Mouse (Mus musculus) adrenal gland, postnatal 36 days (tissue): ENCODE data around the gene Mta1. TPM values are rescaled to one million over a fixed set of nuclear protein-coding genes. Genes with fewer than 3 reads are reported as not detected.

Experiments
- DNase-seq, 2 experiments: peaks; one replicate each; pipeline ENCODE4 v3.0.0; 2021; ENCODE audit warnings: mixed read lengths in 1 of 2
- long read RNA-seq, 2 experiments: library from polyadenylated mRNA; stranded (forward); transcript quantifications; one replicate each; pipeline ENCODE4 v2.0.0; 2021; ENCODE audit warnings: borderline sequencing depth in 2 of 2
- total RNA-seq, 2 experiments: library from RNA; stranded (reverse); gene quantifications; 2 replicates each; pipeline ENCODE4 v1.2.3; 2021

Gene Mta1
- total RNA-seq: 10 to 100 TPM; 76.8 to 99.8 TPM
- long read RNA-seq, experiment 1, transcript Mta1-204 (20 exons, 2,775 nt): major isoform, 6 of 33 reads
- long read RNA-seq, experiment 1, partial matches to known transcripts: 22 of 33 reads
- long read RNA-seq, experiment 1, other reads (novel, unspliced or antisense): 5 of 33 reads
- long read RNA-seq, experiment 2, partial matches to known transcripts: 6 of 17 reads
- long read RNA-seq, experiment 2, other reads (novel, unspliced or antisense): 8 of 17 reads

DNA sequence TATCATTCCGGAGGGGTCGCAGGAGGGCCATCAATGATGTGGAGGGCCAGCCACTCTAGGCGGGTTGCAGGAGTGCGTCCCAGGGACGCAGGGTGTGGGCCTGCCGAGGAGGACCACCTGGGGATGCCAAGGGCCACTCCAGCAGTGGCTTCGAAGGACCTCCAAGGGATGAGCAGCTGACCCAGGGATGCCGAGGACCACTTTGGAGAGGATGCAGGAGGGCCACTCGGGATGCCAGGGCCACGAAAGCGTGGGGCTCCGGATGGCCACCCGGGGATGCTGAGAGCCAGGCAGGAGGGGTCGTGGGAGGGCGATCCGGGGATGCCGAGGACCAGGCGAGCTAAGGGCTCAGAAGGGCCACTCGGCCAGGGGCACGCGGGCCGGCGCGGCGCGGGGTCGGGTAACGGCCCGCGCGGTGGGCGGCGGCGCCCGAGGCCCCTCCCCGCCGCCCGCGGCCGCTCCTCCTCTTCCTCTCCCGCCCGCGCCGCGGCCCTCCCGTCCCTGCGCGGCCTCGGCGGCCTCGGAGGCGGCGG, at the start of gene Mta1:
Gene Mta1 (plus strand): TSS at position 530 of the 533 bp plus-strand sequence.
- DNase-seq: peak; percentile 67 to 84

GRCm38 (mm10) chr12:113049836-113050235, 48.2 kb upstream of the Mta1 start:
- no peak for DNase-seq

DNA sequence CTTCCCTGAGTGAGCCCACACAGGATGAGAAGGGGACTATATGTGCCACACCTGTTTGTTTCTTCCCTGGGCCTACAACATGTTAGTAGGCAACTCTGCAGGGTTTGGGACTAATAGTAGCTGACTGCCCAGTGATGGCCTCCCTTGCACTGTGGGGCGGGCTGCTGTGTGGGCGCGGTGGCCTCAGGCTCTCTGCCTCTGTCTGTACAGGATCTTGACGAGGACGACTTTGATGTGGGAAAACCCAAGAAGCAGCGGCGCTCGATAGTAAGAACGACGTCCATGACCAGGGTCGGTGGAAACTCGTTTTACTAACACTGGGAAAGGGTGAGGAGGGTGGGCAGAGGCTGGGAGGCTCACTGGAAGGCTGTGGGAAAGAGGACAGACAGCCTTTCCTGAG, 47.4 kb upstream of the Mta1 start:
- no peak for DNase-seq

GRCm38 (mm10) chr12:113051628-113052403, 46.3 kb upstream of the Mta1 start:
- no peak for DNase-seq

GRCm38 (mm10) chr12:113056089-113056488, 42.0 kb upstream of the Mta1 start:
- DNase-seq: no peak

- no peak for DNase-seq
Observed at GRCm38 (mm10) chr12:113060178-113060577, 37.9 kb upstream of the Mta1 start.

GRCm38 (mm10) chr12:113061606-113062005, 36.5 kb upstream of the Mta1 start:
- no peak for DNase-seq

DNA sequence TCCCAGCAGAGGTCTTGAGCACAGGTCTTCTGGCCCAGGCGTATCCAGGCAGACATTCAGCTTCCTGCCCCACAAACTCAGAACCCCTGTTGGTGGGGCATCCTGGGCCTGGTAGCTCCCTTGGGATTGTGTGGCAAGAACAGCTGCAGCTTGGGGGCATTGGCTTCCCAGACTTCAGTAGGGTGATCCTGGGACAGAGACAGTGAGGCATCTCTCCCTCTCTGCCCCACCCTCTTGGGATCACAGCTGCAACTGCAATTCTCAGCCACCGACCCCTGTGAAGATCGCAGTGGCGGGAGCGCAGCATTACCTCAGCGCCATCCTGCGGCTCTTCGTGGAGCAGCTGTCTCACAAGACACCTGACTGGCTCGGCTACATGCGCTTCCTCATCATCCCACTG, 35.9 kb upstream of the Mta1 start:
- DNase-seq: no peak

- no peak for DNase-seq
Observed at GRCm38 (mm10) chr12:113063700-113064099, 34.4 kb upstream of the Mta1 start.

DNA sequence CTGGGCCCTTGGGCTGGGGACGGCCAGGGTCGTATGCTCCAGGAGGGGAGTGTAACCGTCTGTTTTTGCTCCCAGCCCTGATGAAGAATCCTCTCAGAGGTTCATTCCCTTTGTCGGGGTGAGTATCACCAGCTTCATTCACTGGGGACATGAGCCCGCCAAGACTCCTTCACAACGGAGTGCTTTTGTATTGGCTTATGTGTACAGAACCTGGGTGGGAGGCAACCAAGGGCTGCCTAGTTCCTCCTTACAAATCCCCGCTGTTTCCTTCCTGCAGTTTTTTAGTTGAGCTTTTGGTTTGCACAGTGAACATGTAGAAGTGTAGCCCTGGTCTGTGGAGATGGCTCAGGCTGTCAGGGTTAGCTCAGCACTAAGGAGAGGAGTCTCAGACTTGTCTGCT, 30.1 kb upstream of the Mta1 start:
- no peak for DNase-seq

DNA sequence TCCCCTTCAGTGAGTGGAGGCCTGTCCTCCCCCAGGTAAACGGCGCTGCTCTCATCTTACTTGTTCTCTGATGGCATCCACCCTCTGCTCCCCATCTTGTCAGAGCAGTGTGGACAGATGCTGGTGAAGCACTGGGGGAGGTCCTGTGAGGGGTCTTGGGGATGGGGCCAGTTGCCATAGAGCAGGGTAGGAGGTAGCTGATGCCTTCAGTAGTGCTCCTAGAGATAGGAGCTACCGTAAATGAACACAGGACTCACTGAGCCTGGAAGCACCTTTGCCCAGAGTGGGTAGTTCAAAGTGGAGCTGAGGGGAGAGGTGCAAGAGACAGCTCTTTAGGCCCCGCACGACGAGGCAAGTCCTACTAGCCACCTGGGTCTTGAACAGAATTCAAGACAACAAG, 28.7 kb upstream of the Mta1 start:
- DNase-seq: no peak

- no peak for DNase-seq
Observed at GRCm38 (mm10) chr12:113071321-113071720, 26.8 kb upstream of the Mta1 start.

DNA sequence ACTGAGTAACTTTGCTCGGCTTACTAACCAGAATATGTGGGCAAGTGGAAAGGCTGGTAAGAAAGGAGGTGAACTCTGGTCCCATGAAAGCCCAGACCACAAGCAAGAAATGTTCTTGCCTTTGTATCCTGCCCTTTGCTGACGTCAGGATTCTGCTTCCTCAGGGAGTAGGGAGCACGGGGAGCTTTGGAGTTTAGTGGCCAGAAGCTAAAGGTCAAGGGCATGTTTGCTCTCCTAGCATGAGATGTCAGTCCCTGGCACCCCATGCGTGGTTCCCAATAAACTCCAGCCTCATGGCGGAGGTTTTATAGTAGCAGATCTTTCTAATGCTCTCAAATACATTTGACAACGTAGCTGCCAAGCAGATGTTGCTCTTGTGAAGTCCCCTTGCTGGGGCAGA, 26.3 kb upstream of the Mta1 start:
- DNase-seq: peak; percentile 16 to 34

GRCm38 (mm10) chr12:113073420-113074328, 24.4 kb upstream of the Mta1 start:
- DNase-seq: peak; percentile 71 to 78

DNA sequence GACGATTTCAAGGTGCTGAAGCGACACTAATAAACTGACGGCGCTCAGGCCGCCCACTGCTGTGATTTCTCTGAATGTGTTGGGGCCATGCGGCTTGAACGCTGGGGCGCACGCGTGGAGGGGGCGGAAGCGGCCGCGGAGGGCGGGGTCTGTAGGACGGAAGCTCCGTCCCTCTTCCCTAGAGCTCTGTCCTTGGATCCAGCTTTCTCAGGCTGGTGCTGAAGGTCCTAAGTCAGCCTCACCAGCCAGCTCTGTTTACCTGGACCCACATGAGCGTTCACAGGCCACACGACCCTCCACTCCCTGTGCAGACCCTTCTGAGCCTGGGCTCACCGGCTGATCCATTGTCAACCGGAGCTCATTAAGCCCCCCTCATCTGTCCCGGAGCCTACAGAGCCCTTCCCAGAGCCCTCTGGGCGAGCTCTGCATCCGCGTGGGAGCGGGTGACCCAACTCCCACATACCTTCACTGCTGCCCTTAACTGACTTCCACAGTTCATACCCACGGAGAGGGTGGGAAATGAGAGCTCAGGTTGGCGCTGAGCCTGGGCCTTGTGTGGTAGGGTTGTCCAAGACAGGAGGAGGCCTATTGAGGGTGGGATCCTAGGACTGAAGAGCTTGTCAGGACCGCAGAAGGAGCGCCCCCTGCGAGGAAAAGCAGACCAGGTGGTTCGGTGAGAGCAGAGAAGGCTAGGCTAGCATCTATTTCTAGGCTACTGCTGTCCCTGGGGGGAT, 23.6 kb upstream of the Mta1 start, which contains the start of gene Tex22:
Gene Tex22 (plus strand): TSS at position 174 of the 734 bp plus-strand sequence.
- peak; percentile 95 to 96 for DNase-seq

DNA sequence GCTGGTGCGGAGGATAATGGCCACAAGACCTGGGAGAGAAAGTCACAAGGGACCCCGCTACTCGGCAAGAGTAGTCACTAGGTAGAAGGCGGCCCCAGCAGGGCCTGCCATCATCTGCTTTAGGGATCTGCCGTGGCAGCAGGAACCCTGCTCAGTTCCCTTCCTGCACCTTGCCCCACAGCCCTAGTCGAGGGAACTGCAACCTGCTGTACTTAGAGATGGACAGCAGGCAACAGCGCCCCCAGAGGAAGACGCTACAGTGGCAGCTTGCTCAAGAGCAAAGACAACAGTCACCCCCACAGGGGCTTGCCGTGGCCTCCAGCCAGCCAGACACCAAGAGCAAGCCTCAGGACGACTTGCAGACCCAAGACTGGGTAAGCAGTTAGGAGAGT, 23.0 kb upstream of the Mta1 start:
- DNase-seq: peak; percentile 85 to 89

DNA sequence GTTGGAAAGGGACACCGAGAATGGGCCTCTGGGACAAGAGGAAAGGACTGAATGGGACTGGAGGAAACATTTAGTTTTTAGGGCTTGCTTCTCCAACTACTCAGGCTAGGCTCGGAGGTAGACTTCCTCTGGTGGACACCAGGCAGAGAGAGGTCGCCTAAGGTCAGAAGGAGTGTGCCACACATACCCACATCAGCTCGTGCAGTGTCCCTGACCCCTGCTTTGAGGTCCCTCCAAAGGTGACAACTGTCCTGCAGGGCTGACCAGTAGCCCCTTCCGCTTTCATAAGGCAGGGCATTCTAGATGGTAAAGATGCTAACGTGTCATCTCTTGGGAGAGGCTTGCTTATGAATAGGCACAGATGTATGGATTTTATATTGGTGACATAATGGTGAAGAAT, 22.6 kb upstream of the Mta1 start:
- DNase-seq: peak in 1 of 2 experiments; percentile 14

- DNase-seq: no peak
Observed at GRCm38 (mm10) chr12:113087276-113087675, 10.8 kb upstream of the Mta1 start.

DNA sequence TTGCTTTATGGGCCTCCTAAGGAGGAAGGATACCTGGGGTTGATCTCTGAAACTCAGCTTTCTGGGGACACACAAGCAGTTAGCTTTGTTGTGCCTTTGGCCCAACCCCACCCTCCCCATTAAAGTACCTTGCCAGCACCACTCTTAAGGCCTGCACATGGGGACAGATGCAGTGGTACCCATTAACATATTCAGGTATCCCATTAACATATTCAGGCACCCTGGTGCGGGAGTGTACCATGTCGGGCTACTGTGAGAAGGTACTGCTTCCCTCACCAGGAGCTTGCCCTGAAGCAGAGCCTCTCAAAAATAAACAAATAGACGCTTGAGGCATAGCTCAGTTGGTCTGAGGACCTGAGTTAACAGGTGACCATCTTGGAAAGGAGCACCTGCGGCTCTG, 10.1 kb upstream of the Mta1 start:
- DNase-seq: no peak

- DNase-seq: no peak
Observed at GRCm38 (mm10) chr12:113089107-113089506, 9.0 kb upstream of the Mta1 start.

GRCm38 (mm10) chr12:113090053-113090452, 8.0 kb upstream of the Mta1 start:
- no peak for DNase-seq

- no peak for DNase-seq
Observed at GRCm38 (mm10) chr12:113097040-113097439, 1.0 kb upstream of the Mta1 start.
